ENCODE assay signal across 8 mouse cellular contexts in genomic region chr6:55335989-55336514, GRCm38 (mm10). TPM values are rescaled to one million over a fixed set of nuclear protein-coding genes. Genes with fewer than 3 reads are reported as not detected.
DNase-seq lines count a peak whose midpoint lies in the region; ATAC-seq lines count a peak whose summit lies in the region.

Aqp1 (plus strand) TSS chr6:55336432.

- peak within 1 kb of the TSS; percentile 11 to 43; a peak in 3 of 4 replicates for H3K27ac ChIP-seq in heart, embryonic 14.5 days (replicated peaks in 1 of 2; ENCODE audit: control insufficient read depth in 1 of 2, insufficient read depth in 1 of 2, low read depth in 2 of 2, low read length in 2 of 2)
- no peak within 1 kb of the TSS for H3K27ac ChIP-seq in stomach, embryonic 14.5 days (ENCODE audit: low read length)

- peak within 1 kb of the TSS; percentile 27; the same call in 1 of the 2 replicates for H3K9ac ChIP-seq in heart, embryonic 14.5 days (ENCODE audit: low read length)
- H3K9ac ChIP-seq in stomach, embryonic 14.5 days (replicated peaks; ENCODE audit: low read depth, low read length), result no peak within 1 kb of the TSS

- peak within 1 kb of the TSS; percentile 47 for H3K4me2 ChIP-seq in heart, embryonic 14.5 days (ENCODE audit: low read length)
- H3K4me2 ChIP-seq in stomach, embryonic 14.5 days (replicated peaks; ENCODE audit: low read depth, low read length), result no peak within 1 kb of the TSS

- WGBS in heart, embryonic 14.5 days, result 5% methylated on average over 12 of the region's 12 CpGs
- WGBS in stomach, embryonic 14.5 days, result 15% methylated on average over 10 of the region's 12 CpGs

- peak within 1 kb of the TSS; percentile 69 for H3K4me3 ChIP-seq in erythroblast, embryonic 14.5 days (replicated peaks)
- peak within 1 kb of the TSS; percentile 17 to 19 for H3K4me3 ChIP-seq in heart, embryonic 14.5 days (ENCODE audit: control insufficient read depth in 1 of 2, insufficient read depth in 1 of 2, low read depth in 1 of 2, low read length in 2 of 2)
- no peak within 1 kb of the TSS for H3K4me3 ChIP-seq in stomach, embryonic 14.5 days (ENCODE audit: low read depth, low read length)

- H3K27me3 ChIP-seq in erythroblast, embryonic 14.5 days (ENCODE audit: control insufficient read depth), result no peaks in the 10 kb centered on the region
- H3K27me3 ChIP-seq in heart, embryonic 14.5 days (ENCODE audit: control insufficient read depth, insufficient read depth, low read length), result no peaks in the 10 kb centered on the region; the same call in 1 of the 2 replicates
- no peaks in the 10 kb centered on the region for H3K27me3 ChIP-seq in stomach, embryonic 14.5 days (ENCODE audit: control insufficient read depth, insufficient read depth, low read length)

- H3K9me3 ChIP-seq in erythroblast, embryonic 14.5 days (ENCODE audit: control insufficient read depth, low read length), result no peaks in the 10 kb centered on the region
- H3K9me3 ChIP-seq in heart, embryonic 14.5 days (ENCODE audit: control insufficient read depth, low read length), result no peaks in the 10 kb centered on the region
- H3K9me3 ChIP-seq in stomach, embryonic 14.5 days (ENCODE audit: control insufficient read depth, low read depth, low read length), result no peaks in the 10 kb centered on the region

- DNase-seq in cerebellum, postnatal 14 days, result peak; percentile 45 to 49
- no peak for DNase-seq in cerebellum, adult 9-11 months
- DNase-seq in kidney, postnatal 14 days, result peak; percentile 88
- peak; percentile 88 to 93 for DNase-seq in lung, postnatal 4 days
- no peak for DNase-seq in frontal cortex, postnatal 25 days (ENCODE audit: low spot score in 2 of 2)

- ATAC-seq in heart, embryonic 14.5 days (ENCODE audit: insufficient number of reproducible peaks, insufficient read depth, low FRiP score, low read depth), result peak; percentile 84
- ATAC-seq in stomach, embryonic 14.5 days (ENCODE audit: insufficient number of reproducible peaks, insufficient read depth, low FRiP score, low read depth), result peak; percentile 80

- peaks cover 76% of the 10 kb centered on the region for H3K4me1 ChIP-seq in erythroblast, embryonic 14.5 days (ENCODE audit: control insufficient read depth)
- peaks cover 32 to 56% of the 10 kb centered on the region in 2 experiments for H3K4me1 ChIP-seq in heart, embryonic 14.5 days (ENCODE audit: control insufficient read depth in 2 of 2, insufficient read depth in 2 of 2, low read length in 2 of 2)
- H3K4me1 ChIP-seq in stomach, embryonic 14.5 days (ENCODE audit: control insufficient read depth, insufficient read depth, low read length), result peaks cover 28% of the 10 kb centered on the region

- H3K36me3 ChIP-seq in erythroblast, embryonic 14.5 days (ENCODE audit: control insufficient read depth), result peaks cover 35% of the 10 kb centered on the region
- no peaks in the 10 kb centered on the region for H3K36me3 ChIP-seq in heart, embryonic 14.5 days (ENCODE audit: control insufficient read depth, insufficient read depth, low read length)
- no peaks in the 10 kb centered on the region for H3K36me3 ChIP-seq in stomach, embryonic 14.5 days (ENCODE audit: control insufficient read depth, insufficient read depth, low read length)

RNA-seq across cellular contexts. Expression of gene Aqp1, which starts in this region (rescaled TPM):
- polyA plus RNA-seq in erythroblast, embryonic 14.5 days (2012), result 7.5 and 8.6 TPM in 2 replicates
- 3.5 and 8.7 TPM in 2 replicates for polyA plus RNA-seq in heart, embryonic 14.5 days (2014; fragmentation: Nextera tagmentation; extraction: Ambion mirVana)
- 2.6 and 2.8 TPM in 2 replicates for polyA plus RNA-seq in stomach, embryonic 14.5 days (2014; fragmentation: Nextera tagmentation; extraction: Ambion mirVana)

Comparison
In these comparisons a context has a peak if more than half of its experiments do, and no peak if none do; other contexts are left out.
1. DNase-seq: peak in cerebellum, postnatal 14 days (2 of 2), kidney, postnatal 14 days (single experiment) and lung, postnatal 4 days (2 of 2); none in cerebellum, adult 9-11 months (single experiment) and frontal cortex, postnatal 25 days (0 of 2).